Mouse (Mus musculus) ovary, adult 18-20 months (tissue): Measurements from ENCODE around the gene Adcy7.

ENCODE experiments used
- DNase-seq: peaks from one replicate; pipeline ENCODE4 v3.0.0; 2022; ENCODE audit warnings: low spot score, mixed read lengths

The Adcy7 gene

DNA sequence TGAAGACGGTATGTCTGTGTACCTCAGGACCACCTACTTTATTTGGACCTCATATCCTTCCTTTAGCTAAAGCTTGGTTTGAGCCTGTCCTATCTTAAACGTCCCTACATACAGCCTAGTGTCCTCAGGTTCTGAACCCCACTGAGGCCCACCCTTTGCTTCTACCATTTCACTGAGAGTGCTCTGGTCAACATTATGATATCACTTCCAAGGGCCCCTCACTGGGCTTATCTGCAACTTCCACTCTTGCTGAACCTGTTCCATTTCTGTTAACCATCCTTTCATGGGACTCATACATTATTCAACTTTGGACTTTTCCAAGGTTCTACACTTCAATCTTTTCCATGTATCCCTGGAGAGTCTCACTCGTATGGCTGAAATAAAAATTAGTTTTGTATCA is 62.8 kb downstream of the Adcy7 start:
- no peak for DNase-seq

- DNase-seq: no peak
Measured at GRCm38 (mm10) chr8:88339221-88339620, 67.0 kb downstream of the Adcy7 start.

DNA sequence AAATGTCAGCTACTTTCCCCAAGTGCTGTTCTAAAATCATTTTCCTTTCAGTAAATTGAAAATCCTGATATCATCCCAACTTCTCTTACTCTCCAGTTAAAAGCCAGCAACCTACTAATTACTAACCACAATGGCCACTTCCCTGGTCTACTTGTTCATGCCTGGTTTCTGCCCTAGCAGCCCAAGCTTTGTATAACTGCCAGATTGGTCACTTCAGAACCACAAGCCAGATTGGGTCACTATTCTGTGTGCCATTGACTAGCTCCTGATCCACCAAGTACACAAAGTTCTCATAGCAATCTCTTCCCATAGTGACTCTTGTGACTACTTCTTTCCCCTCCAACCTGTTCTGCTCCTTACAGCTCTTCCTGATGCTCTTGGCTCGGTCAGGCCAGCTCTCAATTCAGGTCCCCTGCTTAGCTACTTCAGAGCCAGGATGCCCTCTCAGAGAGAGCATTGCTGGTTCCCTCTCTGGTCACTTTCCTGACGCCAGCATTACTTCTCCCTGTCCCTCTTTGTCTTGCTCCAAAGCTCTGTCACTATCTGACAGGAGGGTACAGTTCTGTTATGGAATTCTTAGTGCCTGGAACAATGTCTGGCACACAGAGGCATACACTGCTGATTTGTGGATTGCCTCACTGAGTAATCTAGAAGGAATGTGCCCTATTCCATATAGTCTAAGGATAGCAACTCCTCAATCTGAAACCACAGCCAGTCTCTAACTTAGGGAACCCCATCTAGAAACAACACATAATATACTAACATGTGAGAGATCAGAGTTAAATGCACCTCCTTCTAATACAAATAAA is 67.9 kb downstream of the Adcy7 start:
- no peak for DNase-seq

- no peak for DNase-seq
Measured at GRCm38 (mm10) chr8:88342026-88342425, 69.8 kb downstream of the Adcy7 start.

- no peak for DNase-seq
Measured at GRCm38 (mm10) chr8:88349046-88349445, 76.8 kb downstream of the Adcy7 start.

GRCm38 (mm10) chr8:88357226-88357933 is 85.2 kb downstream of the Adcy7 start:
- no peak for DNase-seq

- no peak for DNase-seq
Measured at GRCm38 (mm10) chr8:88357946-88358345, 85.7 kb downstream of the Adcy7 start.

DNA sequence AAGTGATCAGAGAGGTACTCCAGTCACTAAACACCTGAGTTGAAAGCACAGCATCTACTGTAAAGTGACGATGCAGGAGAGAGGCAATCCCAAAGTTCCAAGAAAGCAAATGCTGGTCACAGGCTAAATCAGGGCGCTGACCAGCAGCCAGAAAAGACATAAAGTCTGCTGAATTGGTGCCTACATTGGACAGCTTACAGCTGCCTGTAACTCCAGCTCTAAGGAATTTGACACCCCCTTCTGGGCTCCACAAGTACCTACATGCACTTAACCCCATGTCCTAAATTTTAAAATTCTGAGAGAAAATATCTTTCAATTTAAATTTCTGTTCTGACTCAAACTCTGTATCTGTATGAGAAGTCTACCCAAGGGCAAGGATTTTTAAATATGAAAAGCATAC is 87.8 kb downstream of the Adcy7 start:
- no peak for DNase-seq

DNA sequence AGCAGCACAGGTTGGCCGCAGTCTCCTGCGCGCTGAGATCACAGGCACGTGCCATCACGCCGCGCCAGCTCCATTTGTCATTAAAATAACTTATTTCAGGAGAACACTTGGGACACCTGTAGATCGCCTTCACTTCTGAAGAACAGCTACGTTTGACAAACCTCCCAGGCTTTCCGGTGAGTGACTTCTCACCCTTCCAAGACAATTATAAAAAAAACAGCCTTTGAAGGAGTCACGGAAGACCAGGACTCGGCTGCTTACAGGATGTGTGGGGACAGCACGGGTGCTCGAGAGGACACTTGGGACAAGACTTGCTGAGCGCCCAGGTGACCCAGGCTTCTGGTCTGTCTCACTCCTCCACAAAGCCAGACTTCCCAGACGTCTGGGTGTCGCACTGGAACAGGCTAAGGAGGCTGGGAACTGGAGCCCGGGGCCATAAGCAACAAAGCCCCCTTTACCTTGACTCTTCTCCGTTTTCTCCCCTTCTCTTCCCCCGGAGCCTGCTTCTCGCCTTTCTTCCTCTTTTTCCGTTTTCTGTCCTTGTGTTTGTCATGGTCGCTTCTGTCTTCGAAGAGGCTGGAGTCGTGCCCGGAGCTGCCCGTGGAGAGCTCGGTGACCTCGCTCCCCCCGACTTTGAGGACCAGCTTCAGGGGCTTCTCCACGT is 89.0 kb downstream of the Adcy7 start:
- no peak for DNase-seq

DNA sequence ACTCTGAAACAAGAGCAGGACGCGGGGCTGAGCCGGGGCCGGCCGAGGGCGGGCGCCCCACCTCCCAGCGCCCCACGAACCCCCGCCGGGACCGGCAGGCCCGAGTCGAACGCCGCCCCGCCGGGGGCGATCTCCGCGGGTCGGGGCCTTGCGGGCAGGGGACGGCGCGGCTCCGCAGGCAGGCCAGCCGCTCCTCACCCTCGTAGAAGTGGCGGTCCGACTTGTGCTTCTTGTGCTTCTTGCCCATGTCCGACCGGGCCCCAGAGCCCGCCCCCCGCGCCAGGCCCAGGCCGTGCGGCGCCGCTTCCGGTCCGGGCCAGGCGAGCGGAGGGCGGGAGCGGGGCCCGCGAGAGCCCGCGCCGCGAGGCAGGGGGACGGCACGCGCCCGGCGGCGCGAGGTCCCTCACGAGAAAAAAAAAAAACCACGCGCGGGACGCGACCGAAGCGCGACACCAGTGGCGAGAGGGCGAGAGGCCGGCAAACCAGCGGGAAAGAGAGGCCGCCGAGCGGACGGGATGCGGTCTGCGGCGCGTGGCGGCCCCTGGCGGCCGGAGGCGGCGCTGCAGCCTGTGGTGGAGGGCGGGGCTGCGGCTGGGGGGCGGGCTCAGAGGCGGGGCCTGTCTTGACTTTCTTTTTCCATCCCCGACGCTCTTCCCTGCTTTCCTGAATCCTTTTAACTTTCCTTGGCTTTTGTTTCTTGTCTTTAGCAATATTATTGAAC is 89.7 kb downstream of the Adcy7 start, which contains the start of gene Brd7:
TSS of gene Brd7 (minus strand) at position 487 of the 721 bp plus-strand sequence.
- DNase-seq: peak; percentile 65

DNA sequence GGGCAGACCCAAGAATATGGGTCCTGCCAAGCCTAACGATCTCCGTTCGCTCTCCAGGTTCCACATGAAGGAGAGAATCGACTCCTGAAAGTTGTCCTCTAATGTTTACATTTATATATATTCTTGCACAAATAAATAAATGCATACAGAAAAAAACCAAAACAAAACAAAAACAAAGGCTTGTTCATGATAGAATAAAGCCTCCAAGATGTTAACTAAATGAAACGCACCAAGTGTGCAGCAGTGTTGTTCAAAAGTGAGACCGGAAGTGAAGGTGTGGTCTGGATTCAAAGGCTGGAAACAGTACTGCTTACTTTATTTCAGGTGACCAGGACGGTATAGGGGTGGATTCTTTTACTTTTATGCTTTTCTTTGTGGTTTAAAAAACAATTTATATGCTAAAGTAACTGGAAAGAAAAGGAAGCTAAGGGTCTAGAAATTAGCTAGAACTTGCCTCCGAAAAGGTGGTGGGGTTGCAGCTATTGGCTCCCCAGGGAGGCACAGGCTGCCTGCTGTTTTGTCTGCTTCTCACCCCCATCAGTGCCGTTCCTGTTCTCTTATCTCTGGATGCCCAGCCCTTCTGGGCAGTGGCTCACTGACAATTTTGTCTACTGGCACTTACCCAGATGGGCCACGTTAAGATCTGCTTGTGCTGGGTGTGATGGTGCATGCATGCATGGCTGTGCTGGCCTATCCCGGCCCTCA is 90.4 kb downstream of the Adcy7 start:
- DNase-seq: peak; percentile 28

DNA sequence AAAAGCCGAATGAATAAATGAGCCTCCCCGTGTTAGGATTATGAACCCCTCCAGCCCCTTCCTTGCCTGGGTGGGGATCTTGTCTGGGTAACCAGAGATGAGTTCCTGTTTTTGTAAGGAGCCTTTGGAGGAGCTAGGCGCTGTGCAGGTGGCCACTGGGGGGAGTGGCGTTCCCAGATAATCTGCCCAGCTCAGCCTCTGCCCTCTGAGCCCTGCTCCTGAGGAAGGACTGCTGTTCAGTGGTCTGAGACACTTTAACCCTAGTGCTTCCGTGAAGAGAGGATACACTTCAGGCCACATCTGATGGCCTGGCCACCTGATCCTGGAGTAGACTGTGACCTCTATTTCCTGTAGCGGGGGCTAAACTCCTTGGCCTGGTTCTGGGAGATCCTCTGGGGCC is 97.0 kb downstream of the Adcy7 start:
- DNase-seq: no peak

DNA sequence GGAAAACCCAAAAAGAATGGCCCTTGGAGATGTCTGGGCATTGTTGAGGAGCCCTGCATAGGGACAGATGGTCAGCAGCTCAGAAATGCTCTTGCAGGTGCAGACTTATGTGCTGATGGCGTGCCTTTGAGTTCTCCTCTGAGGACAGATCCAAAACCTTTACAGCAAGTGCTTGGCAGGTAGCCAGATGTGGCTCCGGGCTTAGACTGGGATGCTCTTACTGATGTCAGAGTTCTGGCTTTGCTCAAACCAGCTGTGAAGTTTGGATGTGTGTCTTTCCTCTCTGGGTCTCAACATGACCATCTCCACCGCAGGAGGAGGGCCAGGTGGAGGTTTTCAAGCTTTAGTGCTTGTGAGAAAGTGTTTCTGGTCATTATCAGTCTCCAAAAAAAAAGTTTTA is 97.6 kb downstream of the Adcy7 start:
- no peak for DNase-seq

DNA sequence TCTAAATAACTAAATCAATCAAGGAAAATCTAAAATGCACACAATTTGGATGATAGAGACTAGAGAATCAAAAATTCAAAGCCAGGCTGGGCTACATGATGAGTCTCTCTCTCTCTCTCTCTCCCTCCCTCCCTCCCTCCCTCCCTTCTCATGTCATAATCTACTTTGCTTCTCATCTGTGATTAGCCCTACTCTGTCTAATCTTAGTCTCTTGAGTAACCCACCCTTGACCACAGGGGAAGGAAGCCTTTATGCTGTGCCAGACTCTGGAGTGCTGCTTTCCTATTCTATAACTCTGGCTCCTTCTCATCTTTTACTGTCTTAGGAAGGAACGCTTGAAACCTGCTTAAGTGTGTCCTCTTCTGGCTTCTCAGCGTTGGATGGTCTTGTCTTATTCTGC is 99.3 kb downstream of the Adcy7 start:
- DNase-seq: no peak

DNA sequence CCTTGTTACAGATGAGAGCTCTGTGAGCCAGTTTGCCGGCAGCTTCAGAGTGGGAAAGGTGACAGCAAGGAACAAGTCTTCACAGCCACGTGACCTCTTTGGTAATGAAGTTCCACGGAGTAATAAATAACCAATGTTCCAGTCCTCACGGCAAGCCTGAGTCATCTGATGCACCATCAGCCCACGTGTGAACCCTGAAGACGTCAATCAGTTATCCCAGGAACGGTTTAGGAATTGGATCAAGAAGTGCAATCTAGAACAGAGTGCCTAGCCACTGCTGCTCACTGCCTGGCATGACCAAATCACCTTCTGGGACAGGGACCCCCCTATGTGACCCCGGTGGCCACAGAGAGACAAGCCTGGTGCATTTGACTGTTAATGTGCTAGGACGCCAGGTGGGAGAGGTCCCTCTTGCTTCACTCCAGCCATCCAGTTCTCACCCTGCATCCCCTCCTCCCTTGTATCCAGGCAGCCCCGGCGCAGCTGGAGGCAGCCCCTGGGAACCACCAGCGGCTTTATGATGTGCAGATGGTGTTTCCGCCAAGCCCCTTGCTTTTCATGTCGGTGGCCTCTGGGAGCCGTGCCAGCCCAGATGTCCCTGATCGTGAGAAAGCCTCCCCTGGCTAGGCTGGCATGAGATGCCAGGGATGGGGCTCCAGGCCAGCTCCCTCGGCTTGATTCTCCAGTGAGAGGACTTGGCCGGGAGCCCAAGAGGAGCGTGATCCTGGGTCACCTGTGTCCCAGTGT is 104.8 kb downstream of the Adcy7 start:
- peak; percentile 34 for DNase-seq
